Mouse (Mus musculus): ENCODE data around the gene Swt1. TPM values are rescaled to one million over a fixed set of nuclear protein-coding genes. Genes with fewer than 3 reads are reported as not detected.

The Swt1 gene
- polyA plus RNA-seq, 1 experiment from 2014 or later, result 15.2 TPM

- H3K9ac ChIP-seq (replicated peaks; ENCODE audit: low read depth, low read length), result no peak overlapping the region
- H3K4me2 ChIP-seq (ENCODE audit: low read depth, low read length), result no peak overlapping the region
- ATAC-seq (ENCODE audit: low read depth), result no peak
- 95% methylated on average over 10 of the region's 10 CpGs for WGBS
- H3K9me3 ChIP-seq (ENCODE audit: control insufficient read depth, low read length), result no peaks in the 10 kb centered on the region
- H3K4me3 ChIP-seq (ENCODE audit: low read depth, low read length), result no peak overlapping the region
- no peaks in the 10 kb centered on the region for H3K4me1 ChIP-seq (ENCODE audit: control insufficient read depth, insufficient read depth, low read length)
- no peaks in the 10 kb centered on the region for H3K27me3 ChIP-seq (ENCODE audit: control insufficient read depth, insufficient read depth, low read length)
- H3K27ac ChIP-seq (ENCODE audit: low read depth, low read length), result no peak overlapping the region
- peaks cover 54% of the 10 kb centered on the region for H3K36me3 ChIP-seq (ENCODE audit: control insufficient read depth, insufficient read depth, low read length)
Observed at GRCm38 (mm10) chr1:151449866-151450265, 21.6 kb upstream of the Swt1 start.

- ATAC-seq (ENCODE audit: low read depth), result no peak
- H3K9ac ChIP-seq (replicated peaks; ENCODE audit: low read depth, low read length), result no peak overlapping the region
- no peak overlapping the region for H3K27ac ChIP-seq (ENCODE audit: low read depth, low read length)
- H3K4me3 ChIP-seq (ENCODE audit: low read depth, low read length), result no peak overlapping the region
- H3K4me2 ChIP-seq (ENCODE audit: low read depth, low read length), result no peak overlapping the region
- no peaks in the 10 kb centered on the region for H3K9me3 ChIP-seq (ENCODE audit: control insufficient read depth, low read length)
- no peaks in the 10 kb centered on the region for H3K4me1 ChIP-seq (ENCODE audit: control insufficient read depth, insufficient read depth, low read length)
- WGBS, result 95% methylated on average over 6 of the region's 6 CpGs
- H3K27me3 ChIP-seq (ENCODE audit: control insufficient read depth, insufficient read depth, low read length), result no peaks in the 10 kb centered on the region
- peaks cover 35% of the 10 kb centered on the region for H3K36me3 ChIP-seq (ENCODE audit: control insufficient read depth, insufficient read depth, low read length)
Observed at GRCm38 (mm10) chr1:151435431-151435830, 7.2 kb upstream of the Swt1 start.

- peak overlapping the region; percentile 87 for H3K4me3 ChIP-seq (ENCODE audit: low read depth, low read length)
- no peak for ATAC-seq (ENCODE audit: low read depth)
- WGBS, result 44% methylated on average over 9 of the region's 9 CpGs
Observed at GRCm38 (mm10) chr1:151429316-151429715, 1.1 kb upstream of the Swt1 start.

GRCm38 (mm10) chr1:151427888-151428262 lies 380 bp downstream of the Swt1 start:
- H3K27ac ChIP-seq (ENCODE audit: low read depth, low read length), result peak overlapping the region; percentile 60
- H3K36me3 ChIP-seq (ENCODE audit: control insufficient read depth, insufficient read depth, low read length), result no peaks in the 10 kb centered on the region
- peak overlapping the region; percentile 60 for H3K4me2 ChIP-seq (ENCODE audit: low read depth, low read length)
- WGBS, result under 1% methylated on average over 26 of the region's 26 CpGs
- no peaks in the 10 kb centered on the region for H3K27me3 ChIP-seq (ENCODE audit: control insufficient read depth, insufficient read depth, low read length)
- H3K4me3 ChIP-seq (ENCODE audit: low read depth, low read length), result peak overlapping the region; percentile 87
- H3K9me3 ChIP-seq (ENCODE audit: control insufficient read depth, low read length), result no peaks in the 10 kb centered on the region
- peak overlapping the region; percentile 72 for H3K9ac ChIP-seq (replicated peaks; ENCODE audit: low read depth, low read length)
- peaks cover 17% of the 10 kb centered on the region for H3K4me1 ChIP-seq (ENCODE audit: control insufficient read depth, insufficient read depth, low read length)
- ATAC-seq (ENCODE audit: low read depth), result no peak; the same call in 1 of the 2 replicates

More at GRCm38 (mm10) chr1:151429316-151429715, 1.1 kb upstream of the Swt1 start:
- Histone ChIP-seq H3K4me1 (ENCODE audit: control insufficient read depth, insufficient read depth, low read length) (peaks cover 17% of the 10 kb centered on the region), H3K27ac (ENCODE audit: low read depth, low read length) (peak overlapping the region; percentile 95), H3K36me3 (ENCODE audit: control insufficient read depth, insufficient read depth, low read length) (no peaks in the 10 kb centered on the region), H3K4me2 (ENCODE audit: low read depth, low read length) (peak overlapping the region; percentile 61), H3K9me3 (ENCODE audit: control insufficient read depth, low read length) (no peaks in the 10 kb centered on the region), H3K27me3 (ENCODE audit: control insufficient read depth, insufficient read depth, low read length) (no peaks in the 10 kb centered on the region), H3K9ac (replicated peaks; ENCODE audit: low read depth, low read length) (peak overlapping the region; percentile 82)

GRCm38 (mm10) chr1:151426947-151427600 lies 1.2 kb downstream of the Swt1 start:
- H3K9me3 ChIP-seq (ENCODE audit: control insufficient read depth, low read length), result no peaks in the 10 kb centered on the region
- no peaks in the 10 kb centered on the region for H3K36me3 ChIP-seq (ENCODE audit: control insufficient read depth, insufficient read depth, low read length)
- no peak overlapping the region for H3K27ac ChIP-seq (ENCODE audit: low read depth, low read length)
- H3K4me2 ChIP-seq (ENCODE audit: low read depth, low read length), result peak overlapping the region; percentile 60
- WGBS, result 35% methylated on average over 7 of the region's 7 CpGs
- H3K4me3 ChIP-seq (ENCODE audit: low read depth, low read length), result peak overlapping the region; percentile 87; the same call in 1 of the 2 replicates
- H3K9ac ChIP-seq (replicated peaks; ENCODE audit: low read depth, low read length), result no peak overlapping the region
- ATAC-seq (ENCODE audit: low read depth), result no peak
- H3K4me1 ChIP-seq (ENCODE audit: control insufficient read depth, insufficient read depth, low read length), result peaks cover 17% of the 10 kb centered on the region
- no peaks in the 10 kb centered on the region for H3K27me3 ChIP-seq (ENCODE audit: control insufficient read depth, insufficient read depth, low read length)

GRCm38 (mm10) chr1:151422178-151422577 lies 6.1 kb downstream of the Swt1 start:
- Histone ChIP-seq H3K9me3 (ENCODE audit: control insufficient read depth, low read length) (no peaks in the 10 kb centered on the region), H3K36me3 (ENCODE audit: control insufficient read depth, insufficient read depth, low read length) (peaks cover 5% of the 10 kb centered on the region; the same call in 1 of the 2 replicates), H3K27ac (ENCODE audit: low read depth, low read length) (no peak overlapping the region), H3K4me1 (ENCODE audit: control insufficient read depth, insufficient read depth, low read length) (peaks cover 4% of the 10 kb centered on the region; the same call in 1 of the 2 replicates), H3K27me3 (ENCODE audit: control insufficient read depth, insufficient read depth, low read length) (no peaks in the 10 kb centered on the region), H3K9ac (replicated peaks; ENCODE audit: low read depth, low read length) (no peak overlapping the region), H3K4me3 (ENCODE audit: low read depth, low read length) (no peak overlapping the region), H3K4me2 (ENCODE audit: low read depth, low read length) (no peak overlapping the region)
- ATAC-seq (ENCODE audit: low read depth), result no peak
- WGBS, result 89% methylated on average over 3 of the region's 3 CpGs

GRCm38 (mm10) chr1:151409827-151410226 lies 18.4 kb downstream of the Swt1 start:
- Histone ChIP-seq H3K27me3 (ENCODE audit: control insufficient read depth, insufficient read depth, low read length) (no peaks in the 10 kb centered on the region), H3K4me3 (ENCODE audit: low read depth, low read length) (no peak overlapping the region), H3K27ac (ENCODE audit: low read depth, low read length) (no peak overlapping the region), H3K36me3 (ENCODE audit: control insufficient read depth, insufficient read depth, low read length) (no peaks in the 10 kb centered on the region), H3K9me3 (ENCODE audit: control insufficient read depth, low read length) (no peaks in the 10 kb centered on the region), H3K4me2 (ENCODE audit: low read depth, low read length) (no peak overlapping the region), H3K9ac (replicated peaks; ENCODE audit: low read depth, low read length) (no peak overlapping the region), H3K4me1 (ENCODE audit: control insufficient read depth, insufficient read depth, low read length) (no peaks in the 10 kb centered on the region)
- WGBS, result 91% methylated on average over 3 of the region's 3 CpGs
- no peak for ATAC-seq (ENCODE audit: low read depth)

GRCm38 (mm10) chr1:151390029-151390428 lies 38.2 kb downstream of the Swt1 start:
- no peak overlapping the region for H3K4me2 ChIP-seq (ENCODE audit: low read depth, low read length)
- H3K9me3 ChIP-seq (ENCODE audit: control insufficient read depth, low read length), result no peaks in the 10 kb centered on the region
- H3K9ac ChIP-seq (replicated peaks; ENCODE audit: low read depth, low read length), result no peak overlapping the region
- WGBS, result 95% methylated on average over 1 of the region's 1 CpGs
- no peaks in the 10 kb centered on the region for H3K27me3 ChIP-seq (ENCODE audit: control insufficient read depth, insufficient read depth, low read length)
- H3K4me3 ChIP-seq (ENCODE audit: low read depth, low read length), result no peak overlapping the region
- H3K36me3 ChIP-seq (ENCODE audit: control insufficient read depth, insufficient read depth, low read length), result 0 out of 2 replicates have a peak, but pooled peaks cover 1% of the 10 kb centered on the region
- no peak overlapping the region for H3K27ac ChIP-seq (ENCODE audit: low read depth, low read length)
- ATAC-seq (ENCODE audit: low read depth), result no peak
- H3K4me1 ChIP-seq (ENCODE audit: control insufficient read depth, insufficient read depth, low read length), result no peaks in the 10 kb centered on the region

GRCm38 (mm10) chr1:151377353-151377752 lies 50.9 kb downstream of the Swt1 start:
- ATAC-seq (ENCODE audit: low read depth), result no peak

More at GRCm38 (mm10) chr1:151377353-151377752, 50.9 kb downstream of the Swt1 start:
- whole genome bisulfite sequencing, result 90% methylated on average over 3 of the region's 3 CpGs
- no peaks in the 10 kb centered on the region for H3K27me3 ChIP-seq (ENCODE audit: control insufficient read depth, insufficient read depth, low read length)
- H3K36me3 ChIP-seq (ENCODE audit: control insufficient read depth, insufficient read depth, low read length), result no peaks in the 10 kb centered on the region
- no peak overlapping the region for H3K27ac ChIP-seq (ENCODE audit: low read depth, low read length)
- no peak overlapping the region for H3K4me2 ChIP-seq (ENCODE audit: low read depth, low read length)
- H3K4me3 ChIP-seq (ENCODE audit: low read depth, low read length), result no peak overlapping the region
- no peaks in the 10 kb centered on the region for H3K4me1 ChIP-seq (ENCODE audit: control insufficient read depth, insufficient read depth, low read length)
- no peaks in the 10 kb centered on the region for H3K9me3 ChIP-seq (ENCODE audit: control insufficient read depth, low read length)
- H3K9ac ChIP-seq (replicated peaks; ENCODE audit: low read depth, low read length), result no peak overlapping the region

Data from neural tube, embryonic 14.5 days (tissue).